Mouse (Mus musculus): ENCODE results near the gene Phkg2. TPM values are rescaled to one million over a fixed set of nuclear protein-coding genes. Genes with fewer than 3 reads are reported as not detected.
"Not testable (repeated sequence)": the region's sequence is repeated elsewhere in the genome, so short reads cannot be mapped to it uniquely, and the experiment has no call there.

Gene Phkg2
- polyA plus RNA-seq, 1 experiment, result 75.4 TPM

GRCm38 (mm10) chr7:127602903-127603302 lies 29.8 kb downstream of the Phkg2 start:
- DNase-seq (ENCODE audit: low spot score), result no peak

- DNase-seq (ENCODE audit: low spot score), result no peak
Observed at GRCm38 (mm10) chr7:127604256-127604655, 31.1 kb downstream of the Phkg2 start.

DNA sequence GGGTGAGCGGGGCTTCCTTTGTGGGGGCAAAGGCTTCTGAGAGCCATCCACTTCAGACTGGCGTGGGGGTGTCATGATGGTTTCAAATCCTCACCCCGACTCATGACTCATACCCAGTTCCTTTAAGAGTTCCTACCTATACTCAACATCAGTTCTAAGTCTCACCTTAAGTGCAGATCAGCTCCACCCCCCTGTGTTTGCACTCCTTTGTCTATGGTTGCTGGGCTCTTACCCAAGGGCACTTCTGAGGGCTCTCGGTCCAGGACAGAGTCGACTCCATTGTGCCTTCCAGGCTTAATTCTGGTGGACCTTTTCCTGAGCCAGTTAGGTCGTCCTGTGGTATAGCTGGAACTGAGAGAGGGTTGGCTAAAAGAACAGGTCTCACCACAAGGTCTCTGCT lies 34.0 kb downstream of the Phkg2 start:
- DNase-seq (ENCODE audit: low spot score), result no peak

GRCm38 (mm10) chr7:127611011-127611410 lies 37.9 kb downstream of the Phkg2 start:
- DNase-seq (ENCODE audit: low spot score), result no peak

DNA sequence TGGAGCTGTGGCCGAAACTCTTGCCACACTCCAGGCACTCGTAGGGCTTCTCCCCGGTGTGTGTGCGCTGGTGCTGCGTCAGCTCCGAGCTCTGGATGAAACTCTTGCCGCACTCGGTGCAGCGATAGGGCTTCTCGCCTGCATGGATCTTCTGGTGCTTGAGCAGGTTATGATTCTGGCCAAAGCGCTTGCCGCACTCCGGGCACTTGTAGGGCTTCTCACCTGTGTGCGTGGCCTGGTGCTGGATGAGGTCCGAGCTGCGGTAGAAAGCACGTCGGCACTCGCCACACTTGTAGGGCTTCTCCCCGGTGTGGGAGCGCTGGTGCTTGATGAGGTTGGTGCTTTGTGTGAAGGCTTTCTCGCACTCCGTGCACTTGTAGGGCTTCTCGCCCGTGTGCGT lies 38.4 kb downstream of the Phkg2 start:
- no peak for DNase-seq (ENCODE audit: low spot score)

DNA sequence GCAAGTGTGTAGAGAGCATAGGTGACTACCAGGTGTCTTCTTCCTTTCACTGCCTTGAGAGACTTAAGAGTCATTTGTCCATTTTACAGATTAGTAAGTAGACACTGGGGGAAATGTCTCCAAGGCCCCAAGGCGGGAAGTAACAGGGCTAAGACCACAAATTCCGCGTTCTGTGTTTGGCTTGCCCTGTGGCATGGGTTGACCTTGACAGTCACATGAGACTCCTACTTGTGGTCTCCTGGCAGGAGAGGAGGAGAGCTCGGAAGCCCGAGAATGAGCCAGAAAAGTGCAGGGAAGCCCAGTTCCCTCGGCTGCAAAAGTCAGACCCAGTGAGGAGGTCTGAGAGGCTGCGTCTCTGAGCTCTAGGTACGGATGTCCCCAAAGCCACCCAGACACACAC lies 40.4 kb downstream of the Phkg2 start:
- DNase-seq (ENCODE audit: low spot score), result no peak

DNA sequence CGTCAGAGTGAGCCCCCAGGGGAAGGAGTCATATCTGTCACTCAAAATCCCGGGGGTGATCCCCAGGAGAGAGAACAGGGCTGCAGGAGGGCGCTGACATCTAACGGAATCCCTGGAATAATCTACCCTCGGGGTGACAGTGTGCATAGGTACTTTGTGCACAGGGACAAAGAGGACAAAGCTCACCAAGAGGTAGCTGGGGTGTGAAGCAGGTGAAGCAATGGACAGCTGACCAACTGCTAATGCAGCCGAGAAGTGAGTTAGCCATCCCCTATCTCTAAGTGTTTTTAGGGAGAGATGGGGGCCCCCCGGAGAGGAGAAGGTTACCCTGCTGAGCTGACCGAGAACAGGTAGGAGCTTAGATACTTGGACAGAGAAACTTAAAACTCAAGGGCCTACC lies 41.0 kb downstream of the Phkg2 start:
- DNase-seq (ENCODE audit: low spot score), result no peak

DNA sequence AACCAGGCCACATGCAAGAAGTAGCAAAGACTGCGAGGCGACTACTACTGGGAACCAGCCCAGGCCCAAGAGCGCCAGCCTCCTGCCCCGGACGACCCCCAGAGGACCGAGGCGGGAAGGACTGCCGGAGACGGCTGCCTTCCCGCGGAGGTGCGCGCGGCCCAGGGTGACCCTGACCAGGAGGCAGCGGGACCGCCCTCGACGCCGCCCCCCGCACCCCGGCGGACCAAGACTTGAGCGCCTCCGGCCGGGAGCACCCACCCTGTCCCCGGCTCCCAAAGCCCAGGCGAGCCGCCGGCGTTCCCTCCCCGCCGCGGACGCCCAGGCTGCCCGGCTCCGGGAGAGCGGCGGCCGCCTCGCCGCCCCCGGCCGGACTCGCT lies 41.4 kb downstream of the Phkg2 start:
- peak; percentile 46 for DNase-seq (ENCODE audit: low spot score)

DNA sequence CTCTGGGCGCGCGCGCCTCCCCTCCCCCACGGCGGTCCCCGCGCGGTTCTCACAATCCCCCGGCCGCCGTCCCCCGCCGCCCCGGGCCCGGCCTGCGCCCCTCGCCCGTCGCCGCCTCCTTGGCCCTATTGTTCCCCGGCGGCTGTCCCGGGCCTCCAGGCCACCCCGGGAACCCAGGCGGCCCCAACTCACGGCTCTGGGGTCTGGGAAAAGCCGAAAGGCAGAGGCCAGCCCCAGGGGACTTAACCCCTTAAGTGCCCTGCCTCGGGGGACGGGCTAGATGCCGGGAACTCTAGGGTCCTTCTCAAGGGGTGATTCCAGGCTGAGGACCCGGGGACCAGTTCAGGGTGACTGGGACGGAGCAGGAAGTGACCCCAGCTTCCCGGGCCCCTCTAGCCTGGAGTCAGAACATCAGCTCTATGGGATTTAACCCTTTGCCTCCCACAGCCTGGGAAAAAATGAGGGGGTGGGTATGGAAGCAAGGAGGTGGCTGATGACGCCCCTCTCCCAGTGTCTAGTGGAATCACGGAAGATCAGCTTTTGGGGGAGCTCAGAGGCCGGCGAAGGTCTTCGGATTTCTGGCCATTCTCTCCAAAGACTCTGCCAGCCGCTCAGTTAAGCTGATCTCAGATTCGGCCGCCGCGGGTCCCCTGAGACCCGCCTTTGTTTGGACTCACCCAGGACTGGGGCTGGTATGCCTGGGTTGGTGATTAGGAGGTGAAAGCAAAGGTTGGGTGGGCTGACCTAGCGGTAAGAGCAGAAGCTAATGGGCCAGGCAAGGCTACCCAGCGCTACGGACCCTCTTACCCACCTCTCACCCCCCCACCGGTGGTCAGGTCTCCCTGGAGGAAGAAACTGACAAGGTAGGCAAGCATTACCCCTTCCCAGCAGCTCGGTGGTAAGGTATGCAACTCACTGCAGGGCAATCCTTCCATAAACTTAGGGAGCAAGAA lies 42.0 kb downstream of the Phkg2 start, which contains the start of gene Zfp629:
Zfp629 (minus strand) TSS at position 907 of the 953 bp plus-strand sequence.
- peak; percentile 59 for DNase-seq (ENCODE audit: low spot score)

DNA sequence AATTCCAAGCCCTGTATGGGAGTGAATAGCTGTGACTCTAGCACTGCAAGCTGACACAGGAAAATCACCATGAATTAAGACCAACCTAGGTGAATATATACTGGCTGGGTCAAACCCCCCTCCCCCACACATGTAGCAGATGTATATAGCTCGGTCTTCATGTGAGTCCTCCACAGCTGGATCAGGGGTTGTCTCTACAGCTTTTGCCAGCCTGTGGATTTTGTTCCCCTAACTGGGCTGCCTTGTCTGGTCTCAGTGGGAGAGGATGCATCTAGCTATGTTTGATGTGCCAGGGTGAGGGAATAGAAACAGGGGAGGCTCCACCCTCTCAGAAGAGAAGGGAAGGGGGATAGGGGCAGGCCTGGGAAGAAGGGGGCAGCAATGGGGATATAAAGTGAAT lies 43.2 kb downstream of the Phkg2 start:
- no peak for DNase-seq (ENCODE audit: low spot score)

- DNase-seq (ENCODE audit: low spot score), result no peak
Observed at GRCm38 (mm10) chr7:127616881-127617280, 43.7 kb downstream of the Phkg2 start.

DNA sequence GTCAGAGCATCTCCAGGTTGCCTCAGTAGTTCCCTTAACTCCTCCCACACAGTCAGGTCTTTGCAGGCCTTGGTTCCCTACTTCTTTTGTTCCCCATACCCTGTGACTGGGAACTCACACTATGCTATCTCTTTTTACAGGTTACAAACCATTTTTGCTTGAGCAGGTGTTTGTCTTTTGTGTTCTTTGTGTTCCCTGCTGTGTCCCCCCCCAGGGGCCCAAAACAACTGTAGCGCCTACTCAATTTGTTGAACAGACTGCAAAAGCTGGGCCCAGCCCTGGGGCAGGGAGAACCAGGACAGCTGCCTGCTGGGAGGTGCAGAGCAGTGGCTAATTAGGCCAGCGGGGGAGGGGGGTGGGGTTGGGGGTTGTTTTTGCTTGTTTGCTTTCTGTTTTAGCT lies 44.8 kb downstream of the Phkg2 start:
- DNase-seq (ENCODE audit: low spot score), result no peak

DNA sequence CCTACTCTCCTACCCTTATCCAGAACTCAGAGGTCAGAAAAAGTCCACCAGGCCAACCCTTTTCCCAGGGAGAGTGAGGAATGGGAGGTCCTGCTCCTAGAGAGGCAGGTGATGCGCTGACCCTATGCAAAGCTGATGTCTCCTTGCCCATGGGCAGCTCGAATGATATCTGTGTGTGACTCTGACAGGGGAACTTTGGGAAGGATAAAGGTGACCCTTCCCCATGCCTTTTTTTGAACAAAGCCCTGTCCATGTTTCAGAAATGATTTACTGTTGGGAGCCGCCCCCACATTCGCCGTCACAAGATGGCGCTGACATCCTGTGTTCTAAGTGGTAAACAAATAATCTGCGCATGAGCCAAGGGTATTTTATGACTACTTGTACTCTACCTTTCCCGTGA lies 45.3 kb downstream of the Phkg2 start:
- not testable (repeated sequence) for DNase-seq (ENCODE audit: low spot score)

- DNase-seq (ENCODE audit: low spot score), result no peak
Observed at GRCm38 (mm10) chr7:127626039-127626438, 52.9 kb downstream of the Phkg2 start.

DNA sequence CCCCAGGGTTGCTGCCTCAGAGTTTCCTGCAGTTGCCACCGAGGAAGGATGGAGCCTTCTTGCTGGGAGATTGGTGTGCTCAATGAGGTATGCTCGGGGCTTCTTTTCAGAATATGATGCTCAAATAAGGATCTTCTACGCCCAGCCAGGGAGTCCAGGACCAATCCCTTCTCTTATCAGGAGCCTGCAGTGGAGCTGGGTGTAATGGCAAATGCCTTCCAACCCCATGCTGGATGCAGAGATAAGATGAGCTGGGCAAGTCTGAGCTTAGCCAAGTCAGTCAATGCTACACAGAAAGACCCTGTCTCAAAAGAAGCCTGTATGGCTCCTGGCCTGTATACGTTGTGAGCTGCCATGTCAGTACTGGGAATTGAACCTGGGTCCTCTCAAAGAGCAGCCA lies 53.3 kb downstream of the Phkg2 start:
- DNase-seq (ENCODE audit: low spot score), result no peak

DNA sequence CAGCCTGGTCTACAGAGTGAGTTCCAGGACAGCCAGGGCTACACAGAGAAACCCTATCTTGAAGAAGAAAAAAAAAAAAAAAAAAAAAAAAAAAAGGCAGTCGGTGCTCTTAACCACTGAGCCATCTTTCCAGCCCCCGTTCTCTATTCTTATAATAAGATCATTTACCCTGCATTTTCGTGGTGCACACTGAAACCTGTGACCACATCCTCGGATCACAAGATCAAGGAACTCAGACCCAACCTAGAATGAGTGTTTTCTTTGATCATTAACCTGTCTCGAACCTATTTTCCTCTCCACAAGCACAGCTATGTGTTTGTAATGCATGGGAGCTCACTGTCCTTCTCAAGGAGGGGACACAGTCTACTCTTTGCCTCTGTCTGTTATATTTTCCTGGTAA lies 55.5 kb downstream of the Phkg2 start:
- DNase-seq (ENCODE audit: low spot score), result no peak

DNA sequence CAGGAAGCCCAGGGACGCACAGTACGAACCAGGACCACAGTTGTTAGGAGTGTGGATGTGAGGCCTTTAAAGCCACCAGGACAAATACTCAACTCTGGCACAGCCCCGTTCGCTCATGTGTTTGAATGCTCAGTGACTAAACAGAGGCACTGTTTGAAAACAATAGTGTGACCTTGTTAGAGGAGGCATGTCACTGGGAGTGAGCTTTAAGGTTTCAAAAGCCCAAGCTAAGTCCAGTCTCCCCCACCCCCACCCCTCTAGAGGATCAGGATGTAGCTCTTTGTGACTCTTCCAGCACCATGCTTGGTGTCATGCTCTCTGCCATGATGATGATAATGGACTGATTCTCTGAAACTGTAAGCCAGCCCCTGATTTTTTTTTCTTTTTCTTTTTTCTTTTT lies 58.3 kb downstream of the Phkg2 start:
- DNase-seq (ENCODE audit: low spot score), result no peak

Other genes starting within 250 kb of the Phkg2 start
- gene Zfp768, start 227.8 kb upstream of the Phkg2 start, polyA plus RNA-seq (2012; rRNA removed), result 16.9 and 19.8 TPM in 2 replicates
- 7.5 and 9.0 TPM in 2 replicates for gene Zfp747, start 197.3 kb upstream of the Phkg2 start, polyA plus RNA-seq (2012; rRNA removed)
- 3.7 and 3.9 TPM in 2 replicates for gene 9130019O22Rik, start 186.2 kb upstream of the Phkg2 start, polyA plus RNA-seq (2012; rRNA removed)
- 6.2 and 6.8 TPM in 2 replicates for gene E430018J23Rik, start 179.7 kb upstream of the Phkg2 start, polyA plus RNA-seq (2012; rRNA removed)
- gene Zfp764, start 166.5 kb upstream of the Phkg2 start, polyA plus RNA-seq (2012; rRNA removed), result 7.8 and 9.7 TPM in 2 replicates
- 19.5 and 20.2 TPM in 2 replicates for gene Zfp688, start 151.3 kb upstream of the Phkg2 start, polyA plus RNA-seq (2012; rRNA removed)
- 3.1 and 3.7 TPM in 2 replicates for gene Zfp689, start 124.2 kb upstream of the Phkg2 start, polyA plus RNA-seq (2012; rRNA removed)
- gene Prr14, start 113.7 kb upstream of the Phkg2 start, polyA plus RNA-seq (2012; rRNA removed), result 69.2 and 79.9 TPM in 2 replicates
- 12.4 and 30.8 TPM in 2 replicates for gene Fbrs, start 94.1 kb upstream of the Phkg2 start, polyA plus RNA-seq (2012; rRNA removed)
- gene Srcap, start 61.4 kb upstream of the Phkg2 start, polyA plus RNA-seq (2012; rRNA removed), result 5.7 and 13.8 TPM in 2 replicates
- 19.3 and 25.2 TPM in 2 replicates for gene Gm42715, start 53.8 kb upstream of the Phkg2 start, polyA plus RNA-seq (2012; rRNA removed)
- 2.1 TPM in 1 of 2 replicates, not detected in the other for gene Tmem265, start 11.9 kb upstream of the Phkg2 start, polyA plus RNA-seq (2012; rRNA removed)
- 7.0 and 7.4 TPM in 2 replicates for gene Ccdc189, start 15.3 kb downstream of the Phkg2 start, polyA plus RNA-seq (2012; rRNA removed)
- 39.7 and 41.8 TPM in 2 replicates for gene Rnf40, start 15.4 kb downstream of the Phkg2 start, polyA plus RNA-seq (2012; rRNA removed)
- 10.7 and 12.8 TPM in 2 replicates for gene Zfp629, start 42.5 kb downstream of the Phkg2 start, polyA plus RNA-seq (2012; rRNA removed)
- 26.0 and 30.3 TPM in 2 replicates for gene Bcl7c, start 135.6 kb downstream of the Phkg2 start, polyA plus RNA-seq (2012; rRNA removed)
- 11.0 and 13.7 TPM in 2 replicates for gene Ctf1, start 139.4 kb downstream of the Phkg2 start, polyA plus RNA-seq (2012; rRNA removed)
- gene Ctf2, start 158.8 kb downstream of the Phkg2 start, polyA plus RNA-seq (2012; rRNA removed), result not detected in 2 replicates
- gene Fbxl19, start 171.2 kb downstream of the Phkg2 start, polyA plus RNA-seq (2012; rRNA removed), result 14.5 and 15.5 TPM in 2 replicates
- 36.0 and 42.3 TPM in 2 replicates for gene Orai3, start 196.5 kb downstream of the Phkg2 start, polyA plus RNA-seq (2012; rRNA removed)
- 4.8 and 13.9 TPM in 2 replicates for gene Setd1a, start 203.3 kb downstream of the Phkg2 start, polyA plus RNA-seq (2012; rRNA removed)
- gene Gm49388, start 212.3 kb downstream of the Phkg2 start, polyA plus RNA-seq (2012; rRNA removed), result 0.21 TPM in 1 of 2 replicates, not detected in the other
- 65.7 and 77.6 TPM in 2 replicates for gene Hsd3b7, start 227.3 kb downstream of the Phkg2 start, polyA plus RNA-seq (2012; rRNA removed)